9 mouse cellular contexts compared by ENCODE assay signal in the genomic region with DNA sequence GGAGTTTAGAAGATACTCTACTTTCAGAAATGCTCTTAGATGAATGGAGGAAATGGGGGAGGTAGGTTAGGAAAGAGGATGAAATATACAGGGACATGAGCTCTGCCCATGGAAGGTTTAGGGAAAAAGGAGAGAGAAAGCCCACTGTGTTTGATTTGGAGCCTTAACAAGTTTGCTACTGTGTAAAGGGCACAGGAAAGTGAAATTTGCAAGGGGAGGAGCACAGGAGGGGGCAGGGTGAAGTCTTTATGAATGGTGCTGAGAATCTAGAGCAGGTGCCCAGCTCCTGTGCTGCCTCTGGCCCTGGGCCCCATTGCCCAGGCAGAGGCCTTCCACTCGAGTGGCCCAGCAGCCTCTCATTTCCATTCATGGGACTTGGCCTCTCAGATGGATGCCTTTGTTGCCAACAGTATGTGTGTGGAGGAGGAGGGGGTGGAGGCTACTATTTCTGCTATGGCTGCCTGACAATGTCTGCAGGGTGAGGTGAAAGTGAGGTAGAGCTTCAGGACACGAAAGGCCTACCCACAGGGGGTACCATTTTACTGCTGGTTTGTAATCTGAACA. TPM values are rescaled to one million over a fixed set of nuclear protein-coding genes. Genes with fewer than 3 reads are reported as not detected.
DNase-seq lines count a peak whose midpoint lies in the region; ATAC-seq and TF ChIP-seq lines count a peak whose summit lies in the region.
"Had no signal": no experiment of that assay in that cellular context is flagged by ENCODE, and none has a peak within 500 bp of the region (broad histone marks: within the 10 kb centered on the region; RNA-seq: fewer than 3 reads in every experiment).

No protein-coding gene starts in this region.

- no peak overlapping the region for H3K4me3 ChIP-seq in gastrocnemius, adult 2 months
- no peak overlapping the region for H3K4me3 ChIP-seq in midbrain, embryonic 10.5 days
- no peak overlapping the region for H3K4me3 ChIP-seq in midbrain, embryonic 14.5 days (replicated peaks; ENCODE audit: low read depth, low read length)
- H3K4me3 ChIP-seq in heart, embryonic 14.5 days (ENCODE audit: control insufficient read depth in 1 of 2, insufficient read depth in 1 of 2, low read depth in 1 of 2, low read length in 2 of 2): no peak overlapping the region
- no peak overlapping the region for H3K4me3 ChIP-seq in neural tube, embryonic 14.5 days (ENCODE audit: low read depth, low read length)
- H3K4me3 ChIP-seq: limb, embryonic 10.5 days had no signal

- H3K36me3 ChIP-seq in midbrain, embryonic 10.5 days: no peaks in the 10 kb centered on the region
- no peaks in the 10 kb centered on the region for H3K36me3 ChIP-seq in midbrain, embryonic 14.5 days (ENCODE audit: control insufficient read depth, insufficient read depth, low read length)
- H3K36me3 ChIP-seq in heart, embryonic 14.5 days (ENCODE audit: control insufficient read depth, insufficient read depth, low read length): no peaks in the 10 kb centered on the region
- H3K36me3 ChIP-seq in neural tube, embryonic 14.5 days (ENCODE audit: control insufficient read depth, insufficient read depth, low read length): no peaks in the 10 kb centered on the region
- H3K36me3 ChIP-seq: limb, embryonic 10.5 days had no signal

- H3K4me1 ChIP-seq in midbrain, embryonic 10.5 days: peaks cover 26% of the 10 kb centered on the region
- H3K4me1 ChIP-seq in midbrain, embryonic 14.5 days (ENCODE audit: control insufficient read depth, insufficient read depth, low read length): no peaks in the 10 kb centered on the region
- H3K4me1 ChIP-seq in heart, embryonic 14.5 days (ENCODE audit: control insufficient read depth in 2 of 2, insufficient read depth in 2 of 2, low read length in 2 of 2): peaks cover 22 to 40% of the 10 kb centered on the region in 2 experiments
- H3K4me1 ChIP-seq in neural tube, embryonic 14.5 days (ENCODE audit: control insufficient read depth, insufficient read depth, low read length): no peaks in the 10 kb centered on the region

- H3K9ac ChIP-seq in midbrain, embryonic 14.5 days (replicated peaks; ENCODE audit: low read length): no peak overlapping the region
- H3K9ac ChIP-seq in heart, embryonic 14.5 days (ENCODE audit: low read length): no peak overlapping the region
- H3K9ac ChIP-seq in neural tube, embryonic 14.5 days (replicated peaks; ENCODE audit: low read depth, low read length): no peak overlapping the region

- TF ChIP-seq CTCF in gastrocnemius, adult 2 months (IDR thresholded peaks at IDR 0.05): no peak

- no peaks in the 10 kb centered on the region; the same call in 1 of the 2 replicates for H3K27me3 ChIP-seq in midbrain, embryonic 10.5 days (ENCODE audit: low read depth, poor library complexity, severe bottlenecking)
- H3K27me3 ChIP-seq in midbrain, embryonic 14.5 days (ENCODE audit: control insufficient read depth, insufficient read depth, low read length): no peaks in the 10 kb centered on the region
- H3K27me3 ChIP-seq in heart, embryonic 14.5 days (ENCODE audit: control insufficient read depth, insufficient read depth, low read length): no peaks in the 10 kb centered on the region
- H3K27me3 ChIP-seq in neural tube, embryonic 14.5 days (ENCODE audit: control insufficient read depth, insufficient read depth, low read length): no peaks in the 10 kb centered on the region

- ATAC-seq in midbrain, embryonic 14.5 days (ENCODE audit: low FRiP score, low TSS enrichment): no peak
- no peak for ATAC-seq in heart, embryonic 14.5 days (ENCODE audit: insufficient number of reproducible peaks, insufficient read depth, low FRiP score, low read depth)
- ATAC-seq in neural tube, embryonic 14.5 days (ENCODE audit: low read depth): peak; percentile 38; the same call in 1 of the 2 replicates

- no peak overlapping the region for H3K4me2 ChIP-seq in midbrain, embryonic 14.5 days (ENCODE audit: low read length)
- no peak overlapping the region for H3K4me2 ChIP-seq in heart, embryonic 14.5 days (ENCODE audit: low read length)
- H3K4me2 ChIP-seq in neural tube, embryonic 14.5 days (ENCODE audit: low read depth, low read length): no peak overlapping the region

- intact Hi-C loops in gastrocnemius, adult 2 months (cut with DNase I): no loop called here
- intact Hi-C loops in gastrocnemius, postnatal 36 days (cut with DNase I): no loop called here

- DNase-seq in gastrocnemius, adult 2 months: peak; percentile 42
- DNase-seq in gastrocnemius, postnatal 36 days: no peak
- no peak for DNase-seq in midbrain, embryonic 10.5 days (ENCODE audit: low spot score)
- no peak for DNase-seq in midbrain, embryonic 14.5 days
- DNase-seq in right cerebral cortex, postnatal 36 days (ENCODE audit: low spot score in 2 of 2): no peak
- DNase-seq in urinary bladder, postnatal 14 days (ENCODE audit: low spot score): no peak

- H3K27ac ChIP-seq in gastrocnemius, adult 2 months: no peak overlapping the region
- 0 out of 2 replicates have a peak overlapping the region, but pooled peaks have one; percentile 52 for H3K27ac ChIP-seq in midbrain, embryonic 10.5 days (replicated peaks)
- no peak overlapping the region for H3K27ac ChIP-seq in midbrain, embryonic 14.5 days (replicated peaks; ENCODE audit: low read depth, low read length)
- peak overlapping the region; percentile 60 to 73 for H3K27ac ChIP-seq in heart, embryonic 14.5 days (replicated peaks in 1 of 2; ENCODE audit: control insufficient read depth in 1 of 2, insufficient read depth in 1 of 2, low read depth in 2 of 2, low read length in 2 of 2)
- H3K27ac ChIP-seq in neural tube, embryonic 14.5 days (ENCODE audit: low read depth, low read length): no peak overlapping the region
- H3K27ac ChIP-seq: limb, embryonic 10.5 days had no signal

- WGBS in midbrain, embryonic 10.5 days: 39% methylated on average over 2 of the region's 2 CpGs
- 17% methylated on average over 2 of the region's 2 CpGs for WGBS in midbrain, embryonic 14.5 days
- WGBS in heart, embryonic 14.5 days: 33% methylated on average over 2 of the region's 2 CpGs
- 6% methylated on average over 2 of the region's 2 CpGs for WGBS in neural tube, embryonic 14.5 days

- no peaks in the 10 kb centered on the region for H3K9me3 ChIP-seq in midbrain, embryonic 10.5 days (replicated peaks)
- H3K9me3 ChIP-seq in midbrain, embryonic 14.5 days (ENCODE audit: control insufficient read depth, low read length): no peaks in the 10 kb centered on the region
- H3K9me3 ChIP-seq in heart, embryonic 14.5 days (ENCODE audit: control insufficient read depth, low read length): no peaks in the 10 kb centered on the region
- H3K9me3 ChIP-seq in neural tube, embryonic 14.5 days (ENCODE audit: control insufficient read depth, low read length): no peaks in the 10 kb centered on the region
- H3K9me3 ChIP-seq: limb, embryonic 10.5 days had no signal

RNA-seq across cellular contexts. Expression of gene Plxna2, which starts 4.7 kb away (rescaled TPM):
- 10 to 100 TPM in 1 of 2 experiments, 1 to 10 TPM in 1; 6.6 to 13.2 TPM for total RNA-seq in gastrocnemius, adult 2 months (2021)
- 1 to 10 TPM; 6.6 to 8.5 TPM for total RNA-seq in gastrocnemius, postnatal 36 days (2021)
- 9.2 and 11.2 TPM in 2 replicates for polyA plus RNA-seq in midbrain, embryonic 10.5 days (2016; fragmentation: Nextera tagmentation; extraction: Ambion mirVana)
- polyA plus RNA-seq in midbrain, embryonic 14.5 days (2014; fragmentation: Nextera tagmentation; extraction: Ambion mirVana): 21.2 and 24.1 TPM in 2 replicates
- polyA plus RNA-seq in heart, embryonic 14.5 days (2014; fragmentation: Nextera tagmentation; extraction: Ambion mirVana): 6.5 and 6.9 TPM in 2 replicates
- 76.0 and 79.2 TPM in 2 replicates for polyA plus RNA-seq in neural tube, embryonic 14.5 days (2014; fragmentation: Nextera tagmentation; extraction: Ambion mirVana)

Comparison
In these comparisons a context has a peak if more than half of its experiments do, and no peak if none do; other contexts are left out.
1. H3K27ac ChIP-seq: peak in midbrain, embryonic 10.5 days (single experiment) and heart, embryonic 14.5 days (2 of 2); none in gastrocnemius, adult 2 months (single experiment), midbrain, embryonic 14.5 days (single experiment) and neural tube, embryonic 14.5 days (single experiment).